Comparison of ENCODE assay signal across 8 mouse cellular contexts in genomic region chr12:25094621-25095521, GRCm38 (mm10). TPM values are rescaled to one million over a fixed set of nuclear protein-coding genes. Genes with fewer than 3 reads are reported as not detected.
A peak's percentile ranks its signal among the peaks of the same experiment; 100 is the strongest.
DNase-seq lines count a peak whose midpoint lies in the region; ATAC-seq and TF ChIP-seq lines count a peak whose summit lies in the region.

No protein-coding gene starts in this region.

- peak overlapping the region; percentile 72 for H3K9ac ChIP-seq in forebrain, postnatal 0 days
- H3K9ac ChIP-seq in intestine, embryonic 16.5 days (ENCODE audit: low read depth, low read length), result peak overlapping the region; percentile 78
- peak overlapping the region; percentile 75 for H3K9ac ChIP-seq in lung, embryonic 15.5 days

- H3K4me1 ChIP-seq in forebrain, postnatal 0 days (ENCODE audit: insufficient read depth), result peaks cover 24% of the 10 kb centered on the region
- H3K4me1 ChIP-seq in intestine, embryonic 16.5 days (ENCODE audit: control insufficient read depth, insufficient read depth, low read length), result peaks cover 28% of the 10 kb centered on the region
- H3K4me1 ChIP-seq in lung, embryonic 15.5 days, result peaks cover 42% of the 10 kb centered on the region

- no peaks in the 10 kb centered on the region for H3K9me3 ChIP-seq in forebrain, postnatal 0 days (ENCODE audit: low read length)
- H3K9me3 ChIP-seq in intestine, embryonic 16.5 days (ENCODE audit: control insufficient read depth, low read length), result no peaks in the 10 kb centered on the region
- no peaks in the 10 kb centered on the region for H3K9me3 ChIP-seq in lung, embryonic 15.5 days

- peak; percentile 6 to 14 for DNase-seq in spleen, postnatal 36 days (ENCODE audit: low spot score in 2 of 2)
- no peak for DNase-seq in spleen, postnatal 4 days (ENCODE audit: low spot score in 2 of 2)
- peak; percentile 53 for DNase-seq in brain, adult 2 months (ENCODE audit: low read depth, low spot score)
- peak; percentile 65 for DNase-seq in forebrain, postnatal 0 days
- peak; percentile 40 for DNase-seq in splenic B cell, adult 2 months (ENCODE audit: low read depth, low spot score)
- no peak for DNase-seq in ovary, postnatal 10 days (ENCODE audit: low spot score)

- peak overlapping the region; percentile 84 for H3K27ac ChIP-seq in forebrain, postnatal 0 days (ENCODE audit: low read depth, low read length)
- H3K27ac ChIP-seq in intestine, embryonic 16.5 days (ENCODE audit: low read length), result peak overlapping the region; percentile 72
- H3K27ac ChIP-seq in lung, embryonic 15.5 days, result peak overlapping the region; percentile 99

- WGBS in forebrain, postnatal 0 days, result 1% methylated on average over 22 of the region's 22 CpGs
- WGBS in intestine, embryonic 16.5 days, result under 1% methylated on average over 22 of the region's 22 CpGs
- under 1% methylated on average over 22 of the region's 22 CpGs for WGBS in lung, embryonic 15.5 days

- peak overlapping the region; percentile 69 for H3K4me3 ChIP-seq in forebrain, postnatal 0 days (ENCODE audit: low read depth, low read length)
- peak overlapping the region; percentile 73 for H3K4me3 ChIP-seq in intestine, embryonic 16.5 days (ENCODE audit: low read length)
- peak overlapping the region; percentile 68 for H3K4me3 ChIP-seq in lung, embryonic 15.5 days

- no peaks in the 10 kb centered on the region for H3K36me3 ChIP-seq in forebrain, postnatal 0 days (ENCODE audit: insufficient read depth)
- no peaks in the 10 kb centered on the region for H3K36me3 ChIP-seq in intestine, embryonic 16.5 days (ENCODE audit: control insufficient read depth, insufficient read depth, low read length)
- H3K36me3 ChIP-seq in lung, embryonic 15.5 days, result no peaks in the 10 kb centered on the region
- H3K36me3 ChIP-seq in splenic B cell, adult 2 months (ENCODE audit: control insufficient read depth, insufficient read depth, low read length, poor library complexity, severe bottlenecking), result no peaks in the 10 kb centered on the region

- H3K27me3 ChIP-seq in forebrain, postnatal 0 days (ENCODE audit: insufficient read depth, low read length), result no peaks in the 10 kb centered on the region
- no peaks in the 10 kb centered on the region for H3K27me3 ChIP-seq in intestine, embryonic 16.5 days (replicated peaks; ENCODE audit: control insufficient read depth, insufficient read depth, low read length)
- no peaks in the 10 kb centered on the region for H3K27me3 ChIP-seq in lung, embryonic 15.5 days
- peaks cover 3% of the 10 kb centered on the region; the same call in 1 of the 2 replicates for H3K27me3 ChIP-seq in splenic B cell, adult 2 months (ENCODE audit: control insufficient read depth, insufficient read depth, low read length, poor library complexity, severe bottlenecking)

- H3K4me2 ChIP-seq in forebrain, postnatal 0 days (ENCODE audit: low read depth), result peak overlapping the region; percentile 95
- H3K4me2 ChIP-seq in intestine, embryonic 16.5 days (ENCODE audit: low read depth, low read length), result peak overlapping the region; percentile 47
- H3K4me2 ChIP-seq in lung, embryonic 15.5 days, result peak overlapping the region; percentile 91

- peak; percentile 39; the same call in 1 of the 2 replicates for TF ChIP-seq CTCF in forebrain, postnatal 0 days (IDR thresholded peaks at IDR 0.05; ENCODE audit: low read depth)

- no peak for ATAC-seq in forebrain, postnatal 0 days
- no peak for ATAC-seq in intestine, embryonic 16.5 days
- ATAC-seq in lung, embryonic 15.5 days (ENCODE audit: borderline replicate concordance, extremely low read depth, low FRiP score, low TSS enrichment), result no peak

RNA-seq across cellular contexts. Expression of gene Id2, which starts 2.1 kb away (rescaled TPM):
- 239 and 261 TPM in 2 replicates for total RNA-seq in forebrain, postnatal 0 days (2014; rRNA removed)
- polyA plus RNA-seq in forebrain, postnatal 0 days (2015; fragmentation: Nextera tagmentation; extraction: Ambion mirVana), result 515 and 851 TPM in 2 replicates
- polyA plus RNA-seq in intestine, embryonic 16.5 days (2015; fragmentation: Nextera tagmentation; extraction: Ambion mirVana), result 333 and 353 TPM in 2 replicates
- polyA plus RNA-seq in lung, embryonic 15.5 days (2015; fragmentation: Nextera tagmentation; extraction: Ambion mirVana), result 420 and 447 TPM in 2 replicates

Comparison
In these comparisons a context has a peak if more than half of its experiments do, and no peak if none do; other contexts are left out.
1. DNase-seq: peak in spleen, postnatal 36 days (2 of 2), brain, adult 2 months (single experiment), forebrain, postnatal 0 days (single experiment) and splenic B cell, adult 2 months (single experiment); none in spleen, postnatal 4 days (0 of 2) and ovary, postnatal 10 days (single experiment).
2. Peak in every context shown above with its lines, with median percentiles within 50 percentile points of each other: H3K27ac ChIP-seq, H3K4me2 ChIP-seq, H3K4me3 ChIP-seq and H3K9ac ChIP-seq.